Mouse (Mus musculus) kidney, postnatal 14 days (tissue): Measurements from ENCODE around the gene Usp18.

Source experiments
- DNase-seq: peaks from one replicate; pipeline ENCODE4 v3.0.0; 2022; ENCODE audit warnings: mixed read lengths

The Usp18 gene

DNA sequence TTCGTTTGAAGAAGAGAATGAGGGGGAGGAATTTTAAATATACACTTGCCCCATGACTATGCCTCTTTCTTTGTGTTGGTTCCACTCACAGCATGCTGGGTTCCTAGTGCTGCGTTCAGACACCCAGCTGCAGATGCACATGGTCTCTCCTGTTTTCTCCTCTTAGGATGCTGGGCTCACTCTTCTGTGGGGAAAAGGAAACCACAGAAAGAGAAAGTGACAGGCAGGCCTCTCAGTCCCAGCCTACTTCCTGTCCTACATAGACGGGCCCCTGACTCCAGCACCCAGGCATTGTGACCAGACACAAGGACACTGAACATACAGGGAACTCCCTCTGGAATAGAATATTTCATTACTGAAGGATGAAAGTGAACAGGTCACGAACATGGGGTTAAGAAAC is 19.7 kb upstream of the Usp18 start:
- no peak for DNase-seq

GRCm38 (mm10) chr6:121226744-121227143 is 19.0 kb upstream of the Usp18 start:
- no peak for DNase-seq

- DNase-seq, result no peak
These were observed 17.3 kb upstream of the Usp18 start for GRCm38 (mm10) chr6:121228421-121228820.

GRCm38 (mm10) chr6:121232652-121233051 is 13.1 kb upstream of the Usp18 start:
- DNase-seq, result no peak

GRCm38 (mm10) chr6:121236386-121236785 is 9.3 kb upstream of the Usp18 start:
- DNase-seq, result no peak

DNA sequence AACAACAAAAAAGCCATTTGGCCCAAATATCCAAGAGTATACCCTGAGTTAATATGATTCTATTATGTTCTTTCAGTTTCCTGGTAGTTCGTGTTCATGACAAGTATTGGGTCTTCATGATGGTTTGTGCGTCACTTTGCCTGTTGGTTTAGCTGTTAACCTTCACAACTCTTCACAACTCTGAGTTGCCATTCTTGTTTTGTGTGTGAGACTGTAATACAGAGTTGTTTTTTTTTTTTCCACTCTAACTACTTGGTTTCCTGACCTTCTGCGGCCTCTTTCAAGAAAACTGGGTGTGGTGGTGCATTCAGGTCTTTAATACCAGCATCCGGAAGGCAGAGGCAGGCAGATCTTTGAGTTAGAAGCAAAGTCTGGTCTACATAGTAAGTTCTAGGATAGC is 7.5 kb upstream of the Usp18 start:
- no peak for DNase-seq

DNA sequence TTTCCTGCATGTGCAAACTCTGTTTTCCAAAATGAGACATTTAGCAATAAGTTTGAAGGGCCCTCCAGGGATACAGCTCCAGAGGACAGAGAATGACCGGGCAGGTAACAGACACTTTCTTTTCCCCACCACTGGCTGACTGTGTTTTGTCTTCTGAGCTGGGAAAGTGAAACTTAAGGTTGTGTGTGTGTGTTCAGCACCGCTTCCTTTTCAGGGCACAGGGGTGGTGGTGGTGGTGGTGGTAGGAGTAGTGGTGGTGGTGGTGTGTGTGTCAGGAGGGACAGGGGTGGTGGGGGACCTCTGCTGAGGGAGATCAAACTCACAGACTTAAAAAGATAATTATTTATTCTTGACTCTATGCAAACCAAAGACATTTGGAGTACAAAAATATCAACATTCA is 3.9 kb upstream of the Usp18 start:
- no peak for DNase-seq

DNA sequence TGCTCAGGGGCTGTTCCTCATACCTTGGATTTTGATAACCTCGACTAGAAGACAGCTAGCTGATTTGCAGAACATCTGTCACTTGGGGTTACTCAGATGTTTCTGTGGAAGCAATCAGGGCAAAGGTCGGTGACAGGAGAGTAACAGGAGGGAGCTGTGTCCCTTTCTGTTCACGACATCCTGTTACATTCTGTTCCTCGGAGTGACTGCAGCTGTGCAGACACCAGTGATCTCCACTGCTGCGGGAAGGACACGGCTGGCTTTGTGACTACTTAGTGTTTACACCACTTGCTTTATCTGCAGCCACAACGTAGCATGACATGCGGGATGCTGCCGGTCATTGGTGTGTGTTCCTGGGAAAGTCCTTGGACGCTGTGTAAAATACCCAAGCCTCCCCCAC is 2.5 kb upstream of the Usp18 start:
- no peak for DNase-seq

DNA sequence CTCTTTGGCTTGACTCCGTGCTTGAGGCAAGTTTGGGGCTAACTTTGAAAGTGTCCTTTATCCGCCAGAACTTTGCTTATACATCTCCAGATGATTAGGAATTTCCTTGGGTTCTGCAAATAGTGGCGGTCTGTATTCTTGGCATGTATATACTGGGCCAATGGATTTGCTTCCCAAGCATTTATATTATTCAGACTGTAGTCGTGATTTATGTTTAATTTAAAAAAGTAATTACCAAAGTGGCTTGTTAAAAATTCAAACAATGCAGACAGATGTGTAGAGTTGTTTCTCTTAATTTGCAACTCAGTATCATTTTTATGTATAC is 293 bp downstream of the Usp18 start:
- no peak for DNase-seq

GRCm38 (mm10) chr6:121250406-121250805 is 4.7 kb downstream of the Usp18 start:
- peak; percentile 26 for DNase-seq

DNA sequence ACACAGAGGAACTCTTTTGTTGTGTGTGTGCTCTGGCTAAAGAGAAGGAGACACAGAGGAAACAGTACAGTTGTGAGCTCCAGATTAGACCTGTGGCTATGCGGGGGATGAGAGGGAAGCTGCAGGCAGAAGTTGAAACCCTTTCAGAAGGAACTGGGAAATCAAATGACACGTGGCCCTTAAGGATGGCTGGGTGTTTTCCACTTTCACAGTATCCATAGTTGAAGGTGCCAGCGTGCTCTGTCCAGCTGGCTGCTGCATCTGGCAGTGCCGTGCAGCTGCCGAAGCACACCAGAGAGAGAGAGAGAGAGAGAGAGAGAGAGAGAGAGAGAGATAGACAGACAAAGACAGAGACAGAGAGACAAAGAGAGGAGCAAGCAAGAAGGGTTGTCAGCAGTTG is 5.5 kb downstream of the Usp18 start:
- DNase-seq, result no peak

DNA sequence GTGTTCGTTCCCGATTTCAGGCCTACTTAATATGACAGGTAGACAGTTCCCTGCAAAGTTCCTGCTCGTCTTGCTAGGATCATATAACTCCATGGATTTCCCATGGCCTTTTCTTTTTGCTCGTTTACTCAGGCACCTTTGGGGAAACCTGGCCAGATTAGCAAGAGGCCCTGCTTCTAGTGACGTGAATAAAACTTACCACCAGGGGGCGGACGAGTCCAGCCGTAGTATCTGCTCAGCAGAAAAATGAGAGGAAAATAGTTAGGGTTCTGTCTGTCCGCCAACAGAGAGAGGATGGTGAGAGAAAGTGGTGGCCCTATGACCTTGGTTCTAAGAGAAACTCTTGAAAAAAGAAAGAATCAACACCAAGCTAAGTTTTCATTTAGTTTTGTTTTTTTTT is 14.8 kb downstream of the Usp18 start:
- peak; percentile 79 for DNase-seq

- DNase-seq, result no peak
These were observed 15.5 kb downstream of the Usp18 start for GRCm38 (mm10) chr6:121261233-121261632.

- DNase-seq, result no peak
These were observed 16.3 kb downstream of the Usp18 start for GRCm38 (mm10) chr6:121262004-121262403.

GRCm38 (mm10) chr6:121262496-121262895 is 16.8 kb downstream of the Usp18 start:
- no peak for DNase-seq

DNA sequence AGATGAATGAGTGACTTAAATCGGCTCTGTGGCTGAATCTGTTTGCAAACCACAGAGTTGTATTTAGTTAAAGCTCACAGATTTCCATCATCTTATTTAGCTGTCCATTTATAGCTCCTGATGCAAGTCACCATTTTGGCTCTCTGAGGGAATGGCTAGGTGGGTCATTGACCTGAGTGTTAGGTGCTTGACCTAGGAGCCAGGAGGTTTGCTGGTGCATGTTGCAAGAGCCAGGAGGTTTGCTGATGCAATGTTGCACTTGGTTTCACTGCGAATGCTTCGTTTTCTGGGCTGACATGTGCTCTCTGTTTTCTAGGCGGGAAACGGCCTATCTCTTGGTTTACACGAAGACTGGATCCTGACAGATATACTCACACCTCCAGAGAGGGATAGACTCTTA is 24.4 kb downstream of the Usp18 start:
- DNase-seq, result no peak

DNA sequence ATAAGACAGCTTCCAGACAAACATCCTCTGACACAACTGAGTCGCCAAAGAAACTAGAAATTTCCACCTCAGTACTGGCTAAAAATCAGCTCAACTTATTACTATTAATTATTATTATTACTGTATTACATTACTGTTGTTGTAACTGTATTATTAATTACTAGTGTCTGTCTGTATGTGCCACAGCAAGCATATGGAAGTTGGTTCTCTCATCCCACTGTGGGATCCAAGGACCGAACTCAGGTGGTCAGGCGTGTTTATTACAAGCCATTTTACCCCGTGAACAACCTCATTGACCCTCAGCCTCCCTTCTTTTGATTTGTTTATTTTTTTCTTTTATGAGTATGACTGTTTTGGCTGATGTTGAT is 26.0 kb downstream of the Usp18 start:
- DNase-seq, result no peak

DNA sequence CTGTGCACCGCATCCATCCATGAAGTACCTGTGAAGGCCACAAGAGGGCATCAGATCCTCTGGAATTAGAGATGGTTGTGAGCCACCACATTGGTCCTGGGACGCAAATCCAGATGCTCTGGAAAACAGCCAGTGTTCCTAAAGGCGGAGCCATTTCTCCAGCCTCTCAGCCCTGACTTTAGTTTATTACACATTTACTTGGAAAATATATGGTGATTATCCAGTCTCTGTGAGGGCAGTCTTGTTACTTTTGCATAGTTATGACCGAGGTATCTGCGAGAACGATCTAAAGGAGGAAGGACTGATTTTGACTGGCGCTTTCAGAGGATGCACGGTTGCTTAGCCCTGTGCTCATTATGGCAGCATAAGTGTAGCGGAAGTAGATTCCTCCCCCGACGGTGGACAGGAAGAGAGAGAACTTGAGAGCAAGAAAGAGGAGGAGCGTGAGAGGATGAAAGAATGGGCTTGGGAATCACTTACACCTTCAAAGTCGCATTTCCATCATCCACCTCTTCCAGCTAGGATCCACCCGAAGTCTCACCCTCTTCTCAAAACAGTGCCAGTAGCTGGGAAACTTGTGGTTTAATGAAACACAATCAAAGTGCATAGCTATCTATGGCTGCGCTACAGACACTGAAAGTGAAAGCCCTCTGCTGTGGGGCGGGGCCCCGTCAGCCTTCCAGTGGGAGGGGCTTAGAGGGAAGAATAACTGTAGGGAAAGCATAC is 26.5 kb downstream of the Usp18 start:
- DNase-seq, result peak; percentile 90

GRCm38 (mm10) chr6:121274356-121274755 is 28.6 kb downstream of the Usp18 start:
- DNase-seq, result peak; percentile 43

DNA sequence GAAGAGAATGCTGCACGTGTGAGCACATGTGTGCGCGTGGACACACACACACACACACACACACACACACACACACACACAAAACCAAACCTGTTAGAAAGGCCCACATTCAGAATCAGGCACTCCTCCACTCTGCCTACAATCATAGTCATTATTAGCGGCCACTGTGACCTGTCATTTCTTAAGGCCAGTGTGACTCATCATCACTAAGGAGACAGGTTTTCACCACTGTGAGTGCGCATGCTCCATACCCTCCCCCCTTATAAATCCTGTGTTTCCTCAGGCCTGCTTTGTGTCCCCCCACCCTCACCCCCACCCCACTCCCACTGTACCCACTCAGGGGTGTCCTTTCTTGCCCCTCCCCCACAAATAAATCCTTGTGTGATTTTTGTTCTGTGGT is 38.4 kb downstream of the Usp18 start:
- no peak for DNase-seq

DNA sequence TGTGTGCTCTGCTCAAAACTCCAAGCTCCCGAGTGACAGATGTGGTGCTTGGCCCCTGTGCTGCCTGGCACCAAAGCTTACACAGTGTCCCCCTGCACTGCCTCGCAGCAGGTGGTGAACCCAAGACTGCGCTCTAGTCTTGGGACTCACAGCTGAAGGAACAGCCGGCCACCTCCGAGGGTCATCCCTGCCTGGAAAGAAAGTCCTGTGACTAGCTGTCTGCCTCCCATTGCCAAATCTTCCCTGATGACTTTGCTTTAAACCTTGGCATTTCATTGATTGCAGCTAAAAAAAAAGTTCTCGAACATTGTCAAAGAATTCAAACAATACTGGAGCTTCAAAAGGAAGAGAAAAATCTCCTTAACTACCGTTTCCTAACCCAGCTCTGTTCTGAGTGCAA is 53.6 kb downstream of the Usp18 start:
- no peak for DNase-seq

DNA sequence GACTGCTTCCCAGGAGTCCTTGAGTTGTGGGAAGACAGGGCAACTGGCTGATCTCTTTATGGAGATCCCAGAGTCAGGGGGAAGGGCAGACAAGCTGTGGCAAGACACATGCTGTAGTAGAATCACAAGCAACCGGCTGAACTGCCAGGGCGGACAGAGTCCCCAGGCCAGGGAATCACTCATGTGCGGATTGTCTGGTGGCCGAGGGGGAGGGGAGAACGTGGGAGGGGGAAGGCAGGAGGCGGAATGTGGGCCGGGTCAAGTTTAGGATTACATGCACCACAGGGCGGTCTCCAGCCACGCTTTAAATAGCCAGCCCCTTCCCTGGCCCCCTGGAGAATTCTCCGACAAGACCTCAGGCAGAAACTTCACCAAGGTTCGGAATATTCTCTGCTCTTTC is 54.2 kb downstream of the Usp18 start, which contains the start of gene Slc6a13:
TSS of gene Slc6a13 (plus strand) at position 274 of the 400 bp plus-strand sequence.
- peak; percentile 80 for DNase-seq

DNA sequence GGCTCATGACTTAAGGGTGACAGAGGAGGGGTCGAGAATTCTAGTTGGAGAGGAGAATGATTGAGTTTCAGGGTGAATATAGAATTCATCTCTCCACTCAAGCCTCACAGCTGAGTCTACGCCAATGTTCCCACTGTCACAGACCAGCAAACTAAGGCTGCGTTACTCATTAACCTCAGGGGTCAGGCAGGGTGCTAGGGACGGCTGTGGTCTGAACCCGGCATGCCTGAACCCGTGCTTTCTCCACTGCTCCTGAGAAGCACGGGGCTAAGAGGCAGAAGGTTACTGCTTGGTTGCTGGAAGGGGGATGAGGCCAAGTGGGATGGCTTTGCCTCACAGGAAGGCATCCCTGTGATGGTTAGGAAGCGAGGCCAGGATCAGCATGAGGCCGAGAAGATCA is 54.8 kb downstream of the Usp18 start:
- DNase-seq, result peak; percentile 73

DNA sequence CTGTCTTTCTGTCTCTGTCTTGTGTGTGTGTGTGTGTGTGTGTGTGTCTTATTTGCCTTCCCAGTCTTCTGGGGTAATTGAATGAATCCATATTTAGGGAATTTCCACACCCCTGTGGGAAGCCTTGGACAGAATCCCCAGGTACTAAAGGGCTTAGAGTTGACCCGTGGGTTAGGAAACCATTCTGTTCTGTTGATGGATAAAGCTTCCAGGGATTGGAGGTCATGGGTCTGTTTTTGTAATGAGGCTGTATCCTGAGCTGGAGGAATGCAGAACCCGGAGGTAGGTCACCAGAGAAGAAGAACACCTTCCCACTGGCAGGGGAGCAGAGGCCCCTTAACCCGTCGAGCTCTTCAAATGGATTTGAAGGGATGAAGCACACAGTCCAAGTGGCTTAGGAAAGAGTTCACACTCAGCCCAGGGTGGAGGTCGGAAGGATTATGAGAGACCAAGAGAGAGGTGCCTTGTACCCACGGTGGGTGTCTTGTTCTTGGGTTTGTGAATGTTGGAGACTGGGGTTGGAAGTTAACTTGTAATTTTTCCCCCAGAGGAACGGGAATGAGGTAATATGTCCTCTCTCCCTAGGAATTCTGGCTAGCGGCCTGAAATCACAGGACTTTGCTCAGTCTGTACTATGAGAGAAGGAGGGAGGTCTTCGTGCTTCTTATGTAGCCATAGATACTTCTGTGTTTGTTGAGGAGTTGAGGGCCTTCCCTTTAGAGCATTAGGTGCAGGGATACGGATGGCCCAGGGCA is 57.9 kb downstream of the Usp18 start:
- peak; percentile 72 for DNase-seq

GRCm38 (mm10) chr6:121304630-121305029 is 58.9 kb downstream of the Usp18 start:
- peak; percentile 82 for DNase-seq
